Mouse (Mus musculus) bone marrow macrophage, adult 2 months (primary cell): ENCODE results near the gene Fam169a.

Source experiments
- CTCF ChIP-seq: IDR thresholded peaks from 2 replicates; pipeline ENCODE4 v1.5.1; 2012; ENCODE audit warnings: low read depth, mild to moderate bottlenecking, low read length, moderate library complexity
- POLR2A ChIP-seq: IDR thresholded peaks from 2 replicates; pipeline ENCODE4 v1.6.1; 2012; ENCODE audit warnings: mild to moderate bottlenecking, low read depth, low read length, borderline replicate concordance

GRCm38 (mm10) chr13:97017711-97018110, 49.4 kb upstream of the Fam169a start:
- TF ChIP-seq CTCF (no peak), POLR2A (no peak)
